Mouse (Mus musculus): ENCODE measurements around the gene Rap1b.

DNA sequence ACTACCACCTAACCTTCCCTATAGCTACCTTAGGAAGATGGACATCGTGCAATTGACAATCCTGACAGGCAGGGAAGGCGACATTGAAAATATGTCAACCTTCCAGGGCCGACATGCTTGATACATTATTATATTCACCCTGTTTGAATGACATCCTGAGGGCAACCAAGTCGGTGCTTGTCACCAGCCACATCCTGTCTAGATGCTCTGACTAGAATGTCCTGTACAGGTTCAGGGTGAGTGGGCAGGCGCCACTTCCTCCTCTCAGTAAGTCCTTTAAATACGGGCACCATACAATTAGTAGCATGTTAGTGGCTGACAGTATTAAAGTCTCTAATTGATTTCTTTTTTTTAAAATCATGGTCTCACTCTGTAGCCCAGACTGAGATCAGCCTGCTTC lies 37.8 kb downstream of the Rap1b start:
- TF ChIP-seq CTCF (IDR thresholded peaks at IDR 0.05; ENCODE audit: low read depth), result no peak
- no peak for TF ChIP-seq EP300 (IDR thresholded peaks at IDR 0.05; ENCODE audit: low read depth)

All from heart, postnatal 0 days (tissue).